Mouse (Mus musculus) small intestine, adult 2 months (tissue): Measurements from ENCODE around the gene Olfr554. TPM values are rescaled to one million over a fixed set of nuclear protein-coding genes. Genes with fewer than 3 reads are reported as not detected.
A peak's percentile ranks its signal among the peaks of the same experiment; 100 is the strongest.
"Not testable (repeated sequence)": the region's sequence is repeated elsewhere in the genome, so short reads cannot be mapped to it uniquely, and the experiment has no call there.

Experiments used
- H3K27ac ChIP-seq: fragments of 200-500 bp; 2 replicates; pipeline ENCODE4 v1.5.1; 2012; ENCODE audit warnings: low read depth, low read length, control low read depth, inconsistent platforms; ENCODE audit not compliant: insufficient read depth
- H3K27me3 ChIP-seq: fragments of 200-500 bp; 2 replicates; pipeline ENCODE4 v1.6.1; 2012; ENCODE audit warnings: mild to moderate bottlenecking, moderate library complexity, low read length, inconsistent platforms; ENCODE audit not compliant: control insufficient read depth, insufficient read depth
- H3K36me3 ChIP-seq: fragments of 200-500 bp; 2 replicates; pipeline ENCODE4 v1.6.1; 2012; ENCODE audit warnings: mild to moderate bottlenecking, low read length, control low read depth, inconsistent platforms; ENCODE audit not compliant: control insufficient read depth, insufficient read depth
- H3K4me1 ChIP-seq: fragments of 200-500 bp; 2 replicates; pipeline ENCODE4 v1.6.1; 2012; ENCODE audit warnings: low read length, inconsistent platforms, mixed read lengths; ENCODE audit not compliant: control insufficient read depth, insufficient read depth, insufficient read length
- H3K4me3 ChIP-seq: fragments of 200-500 bp; 2 replicates; pipeline ENCODE4 v1.5.1; 2012; ENCODE audit warnings: low read depth, mild to moderate bottlenecking, control low read depth, inconsistent platforms, low read length, moderate library complexity
- CTCF ChIP-seq: fragments of 200-500 bp; IDR thresholded peaks from 2 replicates; pipeline ENCODE4 v1.5.1; 2012; ENCODE audit warnings: low read depth, mild to moderate bottlenecking, control low read depth, inconsistent platforms, low read length, moderate library complexity, mixed read lengths; ENCODE audit not compliant: insufficient replicate concordance, insufficient read length; ENCODE audit errors: extremely low read depth
- POLR2A ChIP-seq: fragments of 200-500 bp; IDR thresholded peaks from 2 replicates; pipeline ENCODE4 v1.6.1; 2012; ENCODE audit warnings: low read depth, mild to moderate bottlenecking, control low read depth, inconsistent platforms, low read length, moderate library complexity
- WGBS: fragments of 180-500 bp; shearing (Covaris S2); methylation state at CpG from one replicate; pipeline ENCODE4 v1.1.7; 2018; 5-methylcytosine and 5-hydroxymethylcytosine counted together
- polyA plus RNA-seq: library from polyadenylated mRNA; depleted of rRNA; stranded (reverse); fragments of >200 nt; gene quantifications from 2 replicates; pipeline ENCODE4 v1.2.3, GENCODE M21; 2012; rRNA removed

Gene Olfr554
- not detected in 2 replicates for polyA plus RNA-seq

- H3K27ac ChIP-seq = no peak within 1 kb of the TSS
- TF ChIP-seq POLR2A (no peak), CTCF (no peak)
- H3K4me1 ChIP-seq = no peaks in the 10 kb centered on the region
- no peaks in the 10 kb centered on the region for H3K27me3 ChIP-seq
- H3K36me3 ChIP-seq = no peaks in the 10 kb centered on the region
- 56% methylated on average over 1 of the region's 1 CpGs for WGBS
- no peak within 1 kb of the TSS for H3K4me3 ChIP-seq
These were observed at the start of gene Olfr554 for GRCm38 (mm10) chr7:102638132-102638531. TSS of gene Olfr554 (plus strand) at chr7:102638432.

GRCm38 (mm10) chr7:102591786-102592185 is 46.4 kb upstream of the Olfr554 start, which contains the start of gene Olfr551:
TSS of gene Olfr551 (minus strand) at chr7:102591886.
- H3K27me3 ChIP-seq = no peaks in the 10 kb centered on the region
- H3K36me3 ChIP-seq = no peaks in the 10 kb centered on the region
- TF ChIP-seq POLR2A = no peak
- no peak for TF ChIP-seq CTCF
- no peaks in the 10 kb centered on the region for H3K4me1 ChIP-seq
- no peak within 1 kb of the TSS for H3K4me3 ChIP-seq
- WGBS = 90% methylated on average over 3 of the region's 3 CpGs
- H3K27ac ChIP-seq = no peak within 1 kb of the TSS

- H3K27me3 ChIP-seq = no peaks in the 10 kb centered on the region
- TF ChIP-seq POLR2A (no peak), CTCF (no peak)
- H3K4me1 ChIP-seq = no peaks in the 10 kb centered on the region
- no peak within 1 kb of the TSS for H3K4me3 ChIP-seq
- WGBS = 47% methylated on average over 1 of the region's 1 CpGs
- H3K36me3 ChIP-seq = no peaks in the 10 kb centered on the region
- no peak within 1 kb of the TSS for H3K27ac ChIP-seq
These were observed 40.7 kb upstream of the Olfr554 start, which contains the start of gene Olfr552 for GRCm38 (mm10) chr7:102597378-102598031. TSS of gene Olfr552 (plus strand) at chr7:102597770.

GRCm38 (mm10) chr7:102618118-102618517 is 20.1 kb upstream of the Olfr554 start, which contains the start of gene Olfr553:
TSS of gene Olfr553 (minus strand) at chr7:102618218.
- no peak for TF ChIP-seq POLR2A
- no peak for TF ChIP-seq CTCF
- Histone ChIP-seq H3K4me1 (no peaks in the 10 kb centered on the region), H3K36me3 (no peaks in the 10 kb centered on the region)

GRCm38 (mm10) chr7:102619608-102620007 is 18.6 kb upstream of the Olfr554 start:
- H3K27ac ChIP-seq = no peak overlapping the region
- H3K27me3 ChIP-seq = no peaks in the 10 kb centered on the region
- H3K36me3 ChIP-seq = no peaks in the 10 kb centered on the region
- WGBS = 20% methylated on average over 5 of the region's 5 CpGs
- TF ChIP-seq POLR2A = no peak
- TF ChIP-seq CTCF = no peak
- no peak overlapping the region for H3K4me3 ChIP-seq
- H3K4me1 ChIP-seq = no peaks in the 10 kb centered on the region

More at GRCm38 (mm10) chr7:102618118-102618517, 20.1 kb upstream of the Olfr554 start, which contains the start of gene Olfr553:
- H3K27ac ChIP-seq = no peak within 1 kb of the TSS
- H3K4me3 ChIP-seq = no peak within 1 kb of the TSS
- no peaks in the 10 kb centered on the region for H3K27me3 ChIP-seq

GRCm38 (mm10) chr7:102620368-102620767 is 17.9 kb upstream of the Olfr554 start:
- not testable (repeated sequence) for H3K27me3 ChIP-seq, H3K4me3 ChIP-seq, H3K36me3 ChIP-seq, H3K27ac ChIP-seq, H3K4me1 ChIP-seq
- WGBS = 87% methylated on average over 19 of the region's 19 CpGs

- 25% methylated on average over 3 of the region's 3 CpGs for WGBS
- no peaks in the 10 kb centered on the region for H3K4me1 ChIP-seq
- TF ChIP-seq CTCF (peak; percentile 57; the same call in 1 of the 2 replicates), POLR2A (no peak)
- no peak overlapping the region for H3K27ac ChIP-seq
- no peaks in the 10 kb centered on the region for H3K27me3 ChIP-seq
- H3K36me3 ChIP-seq = no peaks in the 10 kb centered on the region
- H3K4me3 ChIP-seq = no peak overlapping the region
These were observed 1.6 kb upstream of the Olfr554 start for GRCm38 (mm10) chr7:102636665-102637064.

- WGBS = 74% methylated on average over 4 of the region's 4 CpGs
- H3K36me3 ChIP-seq, H3K27ac ChIP-seq, H3K27me3 ChIP-seq, H3K4me1 ChIP-seq, H3K4me3 ChIP-seq: not testable (repeated sequence)
These were observed 6.7 kb downstream of the Olfr554 start for GRCm38 (mm10) chr7:102644945-102645344.
